Mouse (Mus musculus) brain, embryonic 14.5 days (tissue): Measurements from ENCODE around the gene Ror2.

Experiments used
- CTCF ChIP-seq: fragments of 200-500 bp; IDR thresholded peaks from 2 replicates; pipeline ENCODE4 v1.5.1; 2012; ENCODE audit warnings: inconsistent platforms, mild to moderate bottlenecking, moderate library complexity, borderline replicate concordance; ENCODE audit not compliant: insufficient read depth, insufficient read length; ENCODE audit errors: extremely low read depth
- POLR2A ChIP-seq: fragments of 200-500 bp; IDR thresholded peaks from 2 replicates; pipeline ENCODE4 v1.6.1; 2012; ENCODE audit warnings: mild to moderate bottlenecking, inconsistent platforms, borderline replicate concordance; ENCODE audit not compliant: poor library complexity, insufficient read depth, insufficient read length, severe bottlenecking; ENCODE audit errors: extremely low read depth

GRCm38 (mm10) chr13:53333769-53334168 is 47.8 kb upstream of the Ror2 start:
- TF ChIP-seq POLR2A = no peak
- TF ChIP-seq CTCF = no peak
